Mouse (Mus musculus) hematopoietic stem cell, adult 5-6 weeks (primary cell): Measurements from ENCODE around the gene Glyr1. TPM values are rescaled to one million over a fixed set of nuclear protein-coding genes. Genes with fewer than 3 reads are reported as not detected.

ENCODE experiments used
- ATAC-seq, 2 experiments: fragments of 125-278 bp in 1 of 2; replicated peaks in 1 of 2; 2 replicates each; pipeline ENCODE4 v1.8.0; 2016 to 2017; ENCODE audit warnings: inconsistent platforms in 2 of 2, mild to moderate bottlenecking in 2 of 2, moderate number of reproducible peaks in 2 of 2, low read depth in 1 of 2, moderate TSS enrichment in 1 of 2; ENCODE audit not compliant: low FRiP score in 2 of 2, poor library complexity in 2 of 2, severe bottlenecking in 2 of 2, insufficient read depth in 1 of 2, low TSS enrichment in 1 of 2
- total RNA-seq: library from RNA; stranded (forward); fragments of 172-1452, 232-1000 nt; gene quantifications from 2 replicates; pipeline ENCODE4 v1.2.3, GENCODE M21; 2017

Gene Glyr1
- total RNA-seq = 96.6 and 102 TPM in 2 replicates

- peak; percentile 92 to 95 for ATAC-seq
Measured at GRCm38 (mm10) chr16:5049774-5050234, at the start of gene Glyr1, which contains the start of gene Ubn1. Gene Glyr1 (minus strand): TSS chr16:5049863. Gene Ubn1 (plus strand): TSS chr16:5050057.

- ATAC-seq = no peak
Measured at GRCm38 (mm10) chr16:5096504-5096903, 46.8 kb upstream of the Glyr1 start.

GRCm38 (mm10) chr16:5093285-5093684, 43.6 kb upstream of the Glyr1 start:
- no peak for ATAC-seq

GRCm38 (mm10) chr16:5089021-5089420, 39.4 kb upstream of the Glyr1 start:
- ATAC-seq = no peak

GRCm38 (mm10) chr16:5086179-5086578, 36.5 kb upstream of the Glyr1 start:
- no peak for ATAC-seq

- ATAC-seq = 0 out of 4 replicates have a peak, but pooled peaks have one; percentile 23 to 42
Measured at GRCm38 (mm10) chr16:5085196-5085595, 35.5 kb upstream of the Glyr1 start.

- no peak for ATAC-seq
Measured at GRCm38 (mm10) chr16:5074341-5074740, 24.7 kb upstream of the Glyr1 start.

- ATAC-seq = no peak
Measured at GRCm38 (mm10) chr16:5071974-5072373, 22.3 kb upstream of the Glyr1 start.

GRCm38 (mm10) chr16:5070321-5070720, 20.7 kb upstream of the Glyr1 start:
- ATAC-seq = no peak

GRCm38 (mm10) chr16:5063472-5063871, 13.8 kb upstream of the Glyr1 start:
- no peak for ATAC-seq

- peak; percentile 21 to 62; a peak in 2 of 4 replicates for ATAC-seq
Measured at GRCm38 (mm10) chr16:5058114-5058513, 8.5 kb upstream of the Glyr1 start.

- peak; percentile 12; a peak in 3 of 4 replicates for ATAC-seq
Measured at GRCm38 (mm10) chr16:5050251-5051110, 818 bp upstream of the Glyr1 start.

- peak; percentile 20 to 34; a peak in 3 of 4 replicates for ATAC-seq
Measured at GRCm38 (mm10) chr16:5049182-5049773, 385 bp downstream of the Glyr1 start.

- no peak for ATAC-seq
Measured at GRCm38 (mm10) chr16:5045322-5045721, 4.3 kb downstream of the Glyr1 start.

GRCm38 (mm10) chr16:5036649-5037234, 12.9 kb downstream of the Glyr1 start:
- ATAC-seq = no peak

- ATAC-seq = no peak
Measured at GRCm38 (mm10) chr16:5035591-5035990, 14.1 kb downstream of the Glyr1 start.

- ATAC-seq = peak; percentile 37 to 83; a peak in 3 of 4 replicates
Measured at GRCm38 (mm10) chr16:5029847-5030246, 19.8 kb downstream of the Glyr1 start.

- ATAC-seq = no peak
Measured at GRCm38 (mm10) chr16:5024021-5024420, 25.6 kb downstream of the Glyr1 start.
